Mouse (Mus musculus) lung, postnatal 36 days (tissue): ENCODE measurements around the gene Rbm5.
A peak's percentile ranks its signal among the peaks of the same experiment; 100 is the strongest.

Experiments
- DNase-seq: peaks from one replicate; pipeline ENCODE4 v3.0.0; 2022; ENCODE audit warnings: mixed read lengths

Rbm5 gene

DNA sequence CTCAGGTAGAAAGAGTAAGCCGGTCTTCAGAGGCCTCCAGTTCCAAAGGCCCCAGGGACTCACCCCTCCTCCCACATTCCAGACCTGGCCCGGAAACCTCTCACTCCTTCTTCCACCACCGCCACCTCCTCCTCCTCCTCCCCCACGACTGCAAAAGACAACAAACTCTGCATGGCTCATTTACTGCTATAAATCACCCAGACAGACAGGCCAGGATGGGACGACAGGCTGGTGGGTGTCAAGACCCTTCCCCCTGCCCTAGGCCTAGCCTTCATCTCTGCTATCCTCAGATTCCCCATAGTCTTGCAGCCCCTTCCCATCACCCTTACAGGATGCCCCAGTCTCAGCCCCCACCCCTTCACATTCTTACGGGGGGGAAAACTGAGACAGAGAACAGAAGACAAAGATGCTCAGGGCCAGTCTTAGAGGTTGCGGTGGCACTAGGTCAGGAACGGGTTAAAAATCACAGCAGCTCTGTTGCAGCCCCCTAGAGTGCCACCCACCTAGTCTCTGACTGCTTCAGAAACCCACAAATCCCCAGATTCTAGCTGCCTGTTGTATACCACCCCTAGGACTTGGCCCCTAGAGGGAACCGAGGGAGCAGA is 71.3 kb downstream of the Rbm5 start:
- DNase-seq: peak; percentile 54

DNA sequence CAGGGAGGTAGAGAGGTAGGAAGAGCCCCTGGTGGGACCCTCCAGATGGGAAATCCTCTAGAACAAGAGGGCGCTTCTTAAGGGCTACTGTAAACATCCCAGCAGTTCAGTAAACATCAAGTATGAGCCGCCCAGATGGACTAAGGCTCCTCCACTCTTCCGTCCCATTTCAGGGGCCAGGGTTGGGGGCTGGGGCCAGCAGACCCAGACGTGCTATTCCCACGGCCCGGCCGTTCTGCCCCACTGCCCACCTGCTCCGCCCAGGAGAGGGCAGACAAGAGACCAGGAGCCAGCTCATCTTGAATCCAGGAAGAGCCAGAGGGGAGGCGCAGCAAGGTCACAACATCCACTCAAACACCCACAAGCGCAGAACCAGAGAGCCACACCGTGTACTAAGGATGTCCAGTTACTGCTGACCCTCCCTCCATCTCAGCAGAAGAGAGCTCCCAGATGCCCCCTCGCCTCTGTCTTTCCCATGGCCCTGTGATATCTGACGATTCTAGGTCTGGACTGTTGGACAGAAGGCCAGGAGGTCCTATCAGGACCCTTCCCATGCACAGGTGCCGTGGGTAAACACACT is 72.1 kb downstream of the Rbm5 start:
- DNase-seq: peak; percentile 65

DNA sequence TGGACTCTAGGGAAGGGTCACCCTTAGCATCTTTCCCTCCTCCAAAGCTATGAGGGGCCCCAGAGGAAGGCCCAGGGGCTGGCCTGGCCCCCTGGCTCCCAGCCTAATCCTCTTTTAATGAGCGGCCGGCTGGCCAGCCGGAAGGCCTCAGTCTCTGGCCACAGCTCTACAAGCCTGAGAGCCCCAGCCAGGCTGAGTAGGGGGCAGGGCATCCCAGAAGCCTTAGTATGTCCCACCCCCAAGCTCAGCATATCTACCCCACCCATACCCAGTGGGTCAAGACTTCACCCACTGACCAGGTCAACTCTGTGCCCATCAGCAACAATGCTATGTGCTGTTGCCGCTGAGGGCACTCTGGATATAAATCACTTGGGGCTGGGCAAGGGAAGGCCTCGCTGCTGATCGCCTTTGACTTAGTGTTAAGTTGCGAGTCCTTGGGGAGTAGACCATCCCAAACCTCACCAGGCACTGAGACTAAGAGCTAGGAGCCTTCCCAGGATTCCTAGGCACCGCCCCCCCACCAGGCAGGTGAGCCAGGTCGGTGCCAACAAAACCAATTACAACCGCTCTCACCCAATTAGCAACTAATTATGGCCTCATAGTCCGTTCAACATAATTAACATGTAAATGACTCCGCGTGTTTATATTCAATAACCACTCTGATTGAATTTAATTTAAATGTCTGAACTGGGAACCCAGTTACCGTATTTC is 72.8 kb downstream of the Rbm5 start:
- DNase-seq: no peak

- peak; percentile 79 for DNase-seq
These were observed 73.8 kb downstream of the Rbm5 start for GRCm38 (mm10) chr9:107696845-107697610.

DNA sequence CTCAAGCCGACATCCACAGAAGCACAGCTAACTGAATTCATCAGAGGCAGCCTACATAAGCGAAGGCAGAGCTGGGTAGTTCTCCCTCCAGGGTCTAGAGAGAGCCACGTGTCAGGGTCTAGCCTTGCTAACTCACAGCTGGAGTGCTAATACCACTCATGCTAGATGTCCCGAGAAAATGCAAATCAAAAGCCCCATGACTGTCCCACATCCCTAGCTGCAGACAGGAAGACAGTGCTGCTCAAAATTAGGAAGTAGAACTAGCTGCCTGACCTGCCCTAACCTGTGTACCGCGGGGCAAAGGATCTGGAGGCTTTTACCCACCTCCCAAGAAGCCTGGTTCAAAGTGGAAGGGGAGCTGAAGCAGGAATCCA is 74.7 kb downstream of the Rbm5 start:
- no peak for DNase-seq

DNA sequence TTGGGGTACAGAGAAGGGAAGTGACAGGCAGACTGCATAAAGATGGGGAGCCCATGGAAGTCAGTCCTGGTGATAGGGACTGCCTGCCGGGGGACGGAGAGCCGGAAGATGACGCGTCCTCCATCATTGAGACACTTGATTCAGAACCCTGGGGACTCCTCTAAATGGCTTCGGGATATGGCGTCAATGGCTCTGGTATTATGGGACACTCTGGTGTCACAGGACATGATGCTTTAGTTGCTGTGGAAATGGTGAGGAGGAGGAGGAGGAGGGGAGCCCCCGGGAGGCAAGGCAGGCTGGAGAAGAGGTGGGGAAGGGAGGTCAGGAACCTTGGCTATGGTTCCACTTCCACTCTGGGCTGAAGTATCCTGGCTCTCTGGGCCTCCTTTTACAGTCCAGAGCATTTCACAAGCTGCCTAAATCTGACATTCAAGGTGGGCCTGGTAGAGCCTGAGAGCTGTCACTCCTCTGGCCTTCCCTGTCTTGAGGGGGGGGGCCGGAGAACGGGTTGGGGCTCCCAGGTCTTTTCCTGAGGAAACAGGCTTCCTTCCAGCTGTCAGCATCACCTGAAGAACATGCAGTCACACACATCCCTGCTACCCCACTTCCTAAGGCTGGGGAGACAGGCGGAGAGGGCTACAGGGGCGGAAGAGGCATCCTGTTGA is 75.2 kb downstream of the Rbm5 start:
- DNase-seq: no peak

GRCm38 (mm10) chr9:107694627-107695026 is 76.2 kb downstream of the Rbm5 start:
- DNase-seq: peak; percentile 77

DNA sequence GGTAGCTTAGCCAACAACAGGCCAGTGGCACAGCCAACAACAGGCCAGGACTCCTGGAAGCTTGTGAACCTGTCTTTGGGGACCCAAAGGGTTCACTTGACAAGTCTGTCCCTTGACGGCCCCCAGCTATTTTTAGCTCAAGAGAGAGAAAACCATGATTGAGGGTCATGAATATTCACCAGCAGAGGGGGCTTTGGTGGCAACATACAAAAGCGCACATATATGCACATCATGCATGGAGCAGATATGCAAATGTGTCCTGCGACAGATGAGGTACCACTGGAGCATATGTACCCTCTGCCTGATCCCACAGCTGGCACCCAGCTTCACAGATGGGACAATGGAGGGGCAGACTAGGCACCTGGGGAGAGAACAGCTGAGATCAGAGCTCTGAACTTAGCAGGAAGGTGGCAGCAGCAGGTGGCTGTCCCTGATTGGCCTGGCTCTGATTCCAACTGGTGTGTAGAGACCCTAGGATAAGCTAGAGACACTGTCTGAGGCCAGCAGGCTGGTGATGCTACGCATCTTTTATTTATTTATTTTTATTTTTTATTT is 77.3 kb downstream of the Rbm5 start:
- DNase-seq: no peak

- DNase-seq: no peak
These were observed 78.0 kb downstream of the Rbm5 start for GRCm38 (mm10) chr9:107692785-107693184.

DNA sequence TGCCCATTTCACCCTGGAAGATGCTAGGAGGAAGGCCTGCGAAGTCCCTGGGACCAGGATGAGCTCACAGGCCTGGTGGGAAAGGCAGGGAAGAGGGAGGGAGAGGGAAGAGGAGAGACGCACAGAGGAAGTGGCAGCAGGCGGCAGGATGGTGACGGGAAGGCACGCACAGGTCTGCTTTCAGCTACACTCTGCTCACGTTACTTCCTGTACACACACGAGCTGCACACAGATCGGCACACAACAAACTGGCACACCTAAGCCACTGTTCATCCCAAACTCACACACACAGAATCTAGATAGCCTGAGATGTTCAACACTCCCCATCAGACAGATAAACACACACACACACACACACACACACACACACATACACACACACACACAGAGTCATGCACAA is 80.4 kb downstream of the Rbm5 start:
- DNase-seq: no peak
